Comparison of ENCODE assay signal across 8 mouse cellular contexts in the genomic region with DNA sequence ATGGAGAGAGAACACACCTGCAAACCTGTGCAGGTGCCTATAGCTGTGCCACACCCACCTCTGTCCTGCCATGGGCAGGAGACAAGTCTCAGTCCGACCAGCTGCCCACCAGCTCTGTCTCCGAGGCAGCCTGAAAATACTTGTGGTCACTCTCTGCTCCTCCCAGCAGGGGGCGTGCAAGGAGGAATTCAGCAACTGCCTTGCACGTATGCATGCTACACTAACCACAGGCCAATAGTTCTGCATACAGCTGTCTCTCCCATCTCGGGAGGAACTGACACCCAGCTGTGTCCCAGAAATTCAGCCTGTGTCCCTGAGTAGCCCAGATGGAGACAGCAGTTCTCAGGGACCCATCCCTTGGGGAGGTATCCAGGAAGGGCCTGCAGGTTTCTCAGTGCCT. TPM values are rescaled to one million over a fixed set of nuclear protein-coding genes. Genes with fewer than 3 reads are reported as not detected.
DNase-seq lines count a peak whose midpoint lies in the region; TF ChIP-seq lines count a peak whose summit lies in the region.

No protein-coding gene starts in this region.

- peak; percentile 61 for DNase-seq in Muller cell, postnatal 12 days (ENCODE audit: inconsistent ontology term)
- DNase-seq in embryo, embryonic 10.5 days (ENCODE audit: low spot score): peak; percentile 83
- DNase-seq in heart, adult 9 months (ENCODE audit: low spot score in 2 of 2): peak; percentile 49 to 63
- DNase-seq in kidney, postnatal 25 days: peak; percentile 80 to 81
- peak; percentile 64 for DNase-seq in lung, adult 2 months
- peak; percentile 84 for DNase-seq in retina, postnatal 1 day
- peak; percentile 81 for DNase-seq in urinary bladder, postnatal 14 days (ENCODE audit: low spot score)

- no peak overlapping the region for H3K4me3 ChIP-seq in C2C12 (ENCODE audit: insufficient read depth, poor library complexity, severe bottlenecking)
- no peak overlapping the region for H3K4me3 ChIP-seq in lung, adult 2 months (replicated peaks; ENCODE audit: extremely low read depth, low read depth, low read length)

- under 1% methylated on average over 5 of the region's 5 CpGs for WGBS in lung, adult 2 months

- H3K27me3 ChIP-seq in C2C12 (ENCODE audit: control insufficient read depth, insufficient read depth, insufficient read length): peaks cover 6% of the 10 kb centered on the region

- no peaks in the 10 kb centered on the region for H3K79me3 ChIP-seq in C2C12 (ENCODE audit: low read depth)

- TF ChIP-seq POLR2A in lung, adult 2 months (IDR thresholded peaks at IDR 0.05; ENCODE audit: borderline replicate concordance, extremely low read depth, low read depth, low read length): no peak

- H3ac ChIP-seq in C2C12 (ENCODE audit: control insufficient read depth, insufficient read length, low read depth): no peak overlapping the region

- peaks cover 2% of the 10 kb centered on the region; the same call in 1 of the 2 replicates for H3K4me1 ChIP-seq in lung, adult 2 months (ENCODE audit: control insufficient read depth, insufficient read depth, low read length)

- H3K79me2 ChIP-seq in C2C12 (ENCODE audit: control insufficient read depth, insufficient read depth): no peaks in the 10 kb centered on the region

- no peaks in the 10 kb centered on the region for H3K36me3 ChIP-seq in C2C12 (ENCODE audit: control insufficient read depth, insufficient read depth)

- peak; percentile 82 for TF ChIP-seq CTCF in C2C12 (IDR thresholded peaks at IDR 0.05; ENCODE audit: control insufficient read depth, insufficient read depth, insufficient read length)
- peak; percentile 95 for TF ChIP-seq CTCF in lung, adult 2 months (IDR thresholded peaks at IDR 0.05; ENCODE audit: insufficient read depth, low read length)

TF ChIP-seq in C2C12, 6 proteins besides CTCF, POLR2A, EP300 and RAD21:
- TF ChIP-seq MYOD1 (IDR thresholded peaks at IDR 0.05; ENCODE audit: control insufficient read depth, insufficient read length, low read depth): peak; percentile 93
- TF ChIP-seq CEBPB (IDR thresholded peaks at IDR 0.05; ENCODE audit: low read depth): no peak

RNA-seq across cellular contexts. Expression of gene Irf5, which starts 9.3 kb away (rescaled TPM):
- polyA plus RNA-seq in C2C12 (2012; fragmentation: generic; extraction: Trizol): 7.6 TPM
- 35.2 and 36.6 TPM in 2 replicates for polyA plus RNA-seq in lung, adult 2 months (2012; rRNA removed)

RNA-seq across cellular contexts. Expression of gene Kcp, which starts 9.4 kb away (rescaled TPM):
- 0.18 TPM for polyA plus RNA-seq in C2C12 (2012; fragmentation: generic; extraction: Trizol)
- polyA plus RNA-seq in lung, adult 2 months (2012; rRNA removed): 8.8 and 12.3 TPM in 2 replicates

RNA-seq across cellular contexts. Expression of gene Atp6v1fnb, which starts 45.9 kb away (rescaled TPM):
- polyA plus RNA-seq in C2C12 (2012; fragmentation: generic; extraction: Trizol): not detected
- polyA plus RNA-seq in lung, adult 2 months (2012; rRNA removed): 0.20 TPM in 1 of 2 replicates, not detected in the other

RNA-seq across cellular contexts. Expression of gene Atp6v1f, which starts 49.6 kb away (rescaled TPM):
- polyA plus RNA-seq in C2C12 (2012; fragmentation: generic; extraction: Trizol): 210 TPM
- polyA plus RNA-seq in lung, adult 2 months (2012; rRNA removed): 256 and 275 TPM in 2 replicates
